ENCODE assay signal across 9 mouse cellular contexts in the genomic region with DNA sequence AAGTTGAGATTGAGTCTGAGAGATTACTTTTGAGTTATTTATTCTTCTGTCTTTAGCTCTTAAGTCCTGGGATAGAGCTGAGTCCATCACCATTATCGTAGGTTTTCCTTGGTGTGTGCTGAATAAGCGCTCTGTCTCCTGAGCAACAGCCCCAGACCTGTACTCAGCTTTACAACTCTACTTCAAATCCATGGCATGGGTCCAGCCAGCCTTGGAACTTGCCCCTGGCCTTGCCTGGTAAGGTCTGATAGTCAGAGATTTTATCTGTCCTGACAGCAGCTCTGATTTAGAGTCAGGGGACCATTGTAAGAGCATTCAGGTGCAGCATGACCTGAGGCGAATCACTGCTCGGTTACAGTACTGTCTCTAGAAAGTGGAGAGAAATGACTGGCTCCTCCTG.
A peak's percentile ranks its signal among the peaks of the same experiment; 100 is the strongest.
DNase-seq lines count a peak whose midpoint lies in the region.
"Had no signal": no experiment of that assay in that cellular context is flagged by ENCODE, and none has a peak within 500 bp of the region (broad histone marks: within the 10 kb centered on the region; RNA-seq: fewer than 3 reads in every experiment).

No protein-coding gene starts in this region.

- intact Hi-C loops in heart, postnatal 25 days (cut with DNase I), result no loop called here

- H3K4me1 ChIP-seq in hindbrain, embryonic 10.5 days (replicated peaks), result peaks cover 4% of the 10 kb centered on the region; the same call in 1 of the 2 replicates
- H3K4me1 ChIP-seq: liver, embryonic 13.5 days had no signal

- WGBS in hindbrain, embryonic 10.5 days, result 87% methylated on average over 4 of the region's 4 CpGs

- H3K9me3 ChIP-seq in hindbrain, embryonic 10.5 days, result no peaks in the 10 kb centered on the region
- H3K9me3 ChIP-seq: hindbrain, embryonic 15.5 days; liver, embryonic 13.5 days had no signal

- no peaks in the 10 kb centered on the region for H3K27me3 ChIP-seq in hindbrain, embryonic 10.5 days (ENCODE audit: insufficient read depth, poor library complexity, severe bottlenecking)
- H3K27me3 ChIP-seq: hindbrain, embryonic 15.5 days; liver, embryonic 13.5 days had no signal

- no peak overlapping the region for H3K4me3 ChIP-seq in hindbrain, embryonic 10.5 days
- H3K4me3 ChIP-seq: hindbrain, embryonic 15.5 days; liver, embryonic 13.5 days had no signal

- no peak overlapping the region for H3K27ac ChIP-seq in hindbrain, embryonic 10.5 days
- H3K27ac ChIP-seq: liver, embryonic 13.5 days had no signal

- no peaks in the 10 kb centered on the region for H3K36me3 ChIP-seq in hindbrain, embryonic 10.5 days
- H3K36me3 ChIP-seq: hindbrain, embryonic 15.5 days; liver, embryonic 13.5 days had no signal

- peak; percentile 79 for DNase-seq in heart, adult 11 months
- no peak for DNase-seq in heart, postnatal 25 days (ENCODE audit: low spot score)
- peak; percentile 15 for DNase-seq in retina, postnatal 1 day
- DNase-seq in retina, embryonic 14.5 days (ENCODE audit: low spot score), result no peak
- DNase-seq in kidney, adult 8-10 months, result peak; percentile 56 to 69
- no peak for DNase-seq in embryo, embryonic 10 days (ENCODE audit: low spot score)
- no peak for DNase-seq in hindbrain, embryonic 10.5 days (ENCODE audit: low spot score)
- DNase-seq: liver, embryonic 13.5 days had no signal

Comparison
In these comparisons a context has a peak if more than half of its experiments do, and no peak if none do; other contexts are left out.
1. DNase-seq: peak in heart, adult 11 months (single experiment), retina, postnatal 1 day (single experiment) and kidney, adult 8-10 months (2 of 2); none in heart, postnatal 25 days (single experiment), retina, embryonic 14.5 days (single experiment), embryo, embryonic 10 days (single experiment) and hindbrain, embryonic 10.5 days (single experiment).